Mouse (Mus musculus) layer of hippocampus, adult 6 months (tissue): Measurements from ENCODE around the gene Gm17467. TPM values are rescaled to one million over a fixed set of nuclear protein-coding genes. Genes with fewer than 3 reads are reported as not detected.

Experiments
- long read RNA-seq, 2 experiments: library from polyadenylated mRNA; unstranded; transcript quantifications; one replicate each; pipeline ENCODE4 v2.0.0; 2019 to 2020
- polyA plus RNA-seq: library from polyadenylated mRNA; unstranded; fragments of <200 nt; fragmentation: Nextera tagmentation; gene quantifications from 2 replicates; pipeline ENCODE4 v1.2.3, GENCODE M21; 2021

Gm17467 gene
- not detected in 2 replicates for polyA plus RNA-seq
- long read RNA-seq, experiment 1, result 0 reads
- long read RNA-seq, experiment 2, result 0 reads

DNA sequence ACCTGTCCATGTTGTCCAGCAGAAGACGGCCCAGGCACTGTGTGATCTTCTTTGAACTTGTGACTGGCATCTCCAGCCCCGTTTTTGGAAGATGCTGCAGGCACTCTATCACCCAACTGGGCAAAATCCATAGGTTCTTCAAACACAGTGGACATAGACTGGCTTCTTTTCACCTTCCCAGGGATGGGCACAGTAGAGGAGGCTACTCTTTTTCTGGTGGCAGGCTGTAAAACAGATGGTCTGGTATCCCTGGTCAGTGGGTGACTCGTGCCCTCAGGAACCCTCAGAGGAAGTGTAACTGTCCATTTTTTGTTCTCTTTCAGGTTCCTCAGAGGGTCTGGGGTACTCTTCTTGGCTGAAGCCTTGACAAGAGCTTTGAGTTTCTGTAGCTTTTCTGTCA is at the start of gene Gm17467:
Gene Gm17467 (minus strand): TSS at position 101 of the 400 bp plus-strand sequence.

Other genes starting within 250 kb of the Gm17467 start
- not detected in 2 replicates for gene Cldn34c2, start 123.1 kb downstream of the Gm17467 start, polyA plus RNA-seq
- gene Cldn34c3, start 88.9 kb upstream of the Gm17467 start, polyA plus RNA-seq, result not detected in 2 replicates